Mouse (Mus musculus) liver, embryonic 14.5 days (tissue): ENCODE results near the gene Mxd3.

Experiments used
- CTCF ChIP-seq: IDR thresholded peaks from 2 replicates; pipeline ENCODE4 v1.5.1; 2016; ENCODE audit warnings: antibody characterized with exemption, low read depth, control low read depth
- EP300 ChIP-seq: IDR thresholded peaks from 2 replicates; pipeline ENCODE4 v1.6.1; 2016; ENCODE audit warnings: antibody characterized with exemption, low read depth

DNA sequence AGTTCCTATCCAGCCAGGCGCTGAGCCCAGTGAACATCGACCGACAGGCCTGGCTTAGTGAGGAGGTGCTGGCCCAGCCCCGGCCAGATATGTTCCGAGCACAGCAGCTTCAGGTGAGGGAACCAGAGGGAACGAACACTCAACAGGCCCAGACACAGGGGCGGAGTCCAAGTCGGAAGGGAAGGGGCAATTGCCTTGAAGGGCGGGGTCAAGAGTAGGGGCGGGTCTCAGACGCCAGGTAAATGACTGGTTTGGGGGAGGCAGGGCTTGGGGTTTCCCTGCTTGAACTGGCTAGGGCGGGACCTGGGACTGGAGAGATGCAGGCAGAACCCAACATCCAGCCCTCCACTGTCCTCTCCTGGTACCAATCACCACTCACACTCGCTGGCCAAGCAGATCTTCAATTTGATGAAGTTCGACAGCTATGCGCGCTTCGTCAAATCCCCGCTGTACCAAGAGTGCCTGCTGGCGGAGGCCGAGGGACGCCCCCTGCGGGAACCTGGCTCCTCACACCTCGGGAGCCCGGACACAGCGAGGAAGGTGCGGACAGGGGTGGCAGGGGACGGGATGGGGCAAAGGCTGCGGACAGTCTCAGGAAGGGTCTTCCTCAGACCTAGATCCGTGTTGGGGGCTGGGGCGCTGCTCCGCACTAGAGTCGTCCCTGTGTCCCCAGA, 49.4 kb upstream of the Mxd3 start:
- no peak for TF ChIP-seq EP300
- no peak for TF ChIP-seq CTCF
